Mouse (Mus musculus) cerebellum, adult 2 months (tissue): ENCODE measurements around the gene Gm45837. TPM values are rescaled to one million over a fixed set of nuclear protein-coding genes. Genes with fewer than 3 reads are reported as not detected.

Source experiments
- DNase-seq, 2 experiments: peaks; one replicate each; pipeline ENCODE4 v3.0.0; 2021
- H3K27ac ChIP-seq: fragments of 200-500 bp; 2 replicates; pipeline ENCODE4 v1.5.1; 2012; ENCODE audit warnings: low read length, control low read depth, inconsistent platforms; ENCODE audit not compliant: insufficient read depth
- H3K27me3 ChIP-seq: fragments of 200-500 bp; 2 replicates; pipeline ENCODE4 v1.6.1; 2012; ENCODE audit warnings: inconsistent platforms, mild to moderate bottlenecking, low read length, moderate library complexity; ENCODE audit not compliant: control insufficient read depth, insufficient read depth
- H3K4me1 ChIP-seq: fragments of 200-500 bp; 2 replicates; pipeline ENCODE4 v1.6.1; 2011; ENCODE audit warnings: low read length; ENCODE audit not compliant: control insufficient read depth, insufficient read depth
- H3K4me3 ChIP-seq: fragments of 200-500 bp; replicated peaks from 2 replicates; pipeline ENCODE3; 2011; ENCODE audit warnings: mild to moderate bottlenecking, low read depth, low read length, control low read depth; ENCODE audit not compliant: insufficient read depth
- CTCF ChIP-seq: fragments of 200-500 bp; IDR thresholded peaks from 2 replicates; pipeline ENCODE4 v1.5.1; 2011; ENCODE audit warnings: low read depth, mild to moderate bottlenecking, control low read depth, low read length, moderate library complexity, borderline replicate concordance; ENCODE audit not compliant: insufficient read depth
- POLR2A ChIP-seq: fragments of 200-500 bp; IDR thresholded peaks from 2 replicates; pipeline ENCODE4 v1.6.1; 2011; ENCODE audit warnings: low read length, control low read depth, borderline replicate concordance; ENCODE audit not compliant: insufficient read depth
- WGBS: fragments of 180-500 bp; shearing (Covaris S2); methylation state at CpG from one replicate; pipeline ENCODE4 v1.1.7; 2018; 5-methylcytosine and 5-hydroxymethylcytosine counted together
- polyA plus RNA-seq: library from polyadenylated mRNA; depleted of rRNA; stranded (reverse); fragments of >200 nt; gene quantifications from 2 replicates; pipeline ENCODE4 v1.2.3, GENCODE M21; 2012; rRNA removed

Gm45837 gene
- polyA plus RNA-seq, result 0.52 and 1.2 TPM in 2 replicates

DNA sequence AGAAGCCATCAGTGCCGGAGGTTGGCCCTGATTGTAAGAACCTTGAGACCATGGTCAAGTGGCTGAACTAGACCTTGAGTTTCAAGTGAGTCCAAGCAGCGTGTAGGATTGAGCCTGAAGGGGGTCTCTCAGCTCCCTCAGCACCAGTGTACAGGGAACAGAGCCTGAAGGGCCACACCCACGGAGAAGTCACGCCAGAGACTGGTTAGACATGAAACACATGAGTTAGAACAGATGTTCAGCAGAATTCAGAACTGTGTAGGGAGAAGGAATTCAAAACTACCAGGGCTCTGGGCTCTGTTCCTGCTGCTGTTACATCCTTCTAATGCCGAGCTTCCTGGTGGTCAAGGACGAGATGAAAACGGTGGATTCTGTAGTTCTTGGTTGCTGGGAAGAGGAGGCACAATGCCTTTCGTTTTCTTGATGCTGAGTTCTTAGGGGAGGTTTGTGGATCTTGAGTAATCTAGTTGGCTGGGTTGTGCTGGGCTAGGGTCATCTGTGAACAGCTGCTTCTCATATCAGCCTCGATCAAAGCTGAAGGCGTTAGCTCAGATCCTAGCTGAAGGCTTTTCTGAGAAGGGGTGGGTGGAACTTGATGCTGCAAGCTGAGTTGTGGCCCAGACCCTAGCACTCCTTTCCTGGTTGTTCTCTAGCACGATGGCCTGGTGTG lies at the start of gene Gm45837:
Gene Gm45837, plus strand, starts transcription at position 620 of the 670 bp plus-strand sequence.
- no peak for DNase-seq

DNA sequence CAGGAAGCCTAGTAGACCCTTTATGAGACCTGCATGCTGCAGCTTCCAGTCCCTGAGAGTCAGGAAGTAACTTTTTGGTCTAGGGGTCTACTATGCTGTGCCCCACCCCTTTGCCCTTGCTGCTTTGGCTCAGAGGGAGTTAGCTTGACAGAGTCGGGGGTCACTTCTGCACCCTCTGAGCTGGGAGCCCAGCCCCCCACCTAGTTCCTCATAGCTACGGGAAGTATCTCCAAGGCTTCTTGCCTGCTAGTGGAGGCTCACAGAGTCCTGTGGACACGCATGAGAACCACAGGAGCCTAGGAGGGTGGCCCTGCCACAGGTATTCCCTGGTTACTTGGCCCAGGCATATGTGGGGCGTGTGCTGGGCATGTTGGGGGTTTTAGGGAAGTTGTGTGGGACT lies 49.7 kb upstream of the Gm45837 start:
- no peak overlapping the region for H3K4me3 ChIP-seq
- no peaks in the 10 kb centered on the region for H3K4me1 ChIP-seq
- 81% methylated on average over 4 of the region's 4 CpGs for WGBS
- TF ChIP-seq POLR2A (no peak), CTCF (no peak)
- H3K27me3 ChIP-seq, result no peaks in the 10 kb centered on the region
- H3K27ac ChIP-seq, result no peak overlapping the region
- DNase-seq, result no peak

More for the DNA sequence above, at the start of gene Gm45837:
- no peaks in the 10 kb centered on the region for H3K27me3 ChIP-seq
- no peak within 1 kb of the TSS for H3K27ac ChIP-seq
- WGBS, result 69% methylated on average over 11 of the region's 11 CpGs
- H3K4me3 ChIP-seq, result no peak within 1 kb of the TSS
- no peaks in the 10 kb centered on the region for H3K4me1 ChIP-seq
- TF ChIP-seq CTCF (no peak), POLR2A (no peak)

DNA sequence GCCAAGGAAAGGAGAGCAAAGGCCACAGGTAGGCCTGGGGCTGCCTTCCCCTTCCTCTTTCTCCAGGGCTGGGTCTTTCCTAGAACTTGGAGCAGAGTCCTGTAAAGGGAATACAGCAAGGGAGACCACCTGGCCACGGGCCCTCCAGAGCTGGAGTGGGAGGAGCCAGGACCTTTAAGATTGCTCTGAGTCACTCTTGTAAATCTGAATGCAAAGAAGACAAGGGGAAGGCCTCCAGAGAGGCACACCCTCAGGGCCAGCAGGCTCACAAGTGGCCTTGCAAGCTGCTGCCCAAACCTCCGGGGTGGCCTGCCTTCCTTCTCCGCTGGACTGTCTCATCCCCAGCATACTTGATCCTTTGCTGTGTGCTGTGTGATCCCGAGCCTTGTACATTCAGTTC lies 48.9 kb upstream of the Gm45837 start:
- TF ChIP-seq CTCF (no peak), POLR2A (no peak)
- 78% methylated on average over 4 of the region's 4 CpGs for WGBS

DNA sequence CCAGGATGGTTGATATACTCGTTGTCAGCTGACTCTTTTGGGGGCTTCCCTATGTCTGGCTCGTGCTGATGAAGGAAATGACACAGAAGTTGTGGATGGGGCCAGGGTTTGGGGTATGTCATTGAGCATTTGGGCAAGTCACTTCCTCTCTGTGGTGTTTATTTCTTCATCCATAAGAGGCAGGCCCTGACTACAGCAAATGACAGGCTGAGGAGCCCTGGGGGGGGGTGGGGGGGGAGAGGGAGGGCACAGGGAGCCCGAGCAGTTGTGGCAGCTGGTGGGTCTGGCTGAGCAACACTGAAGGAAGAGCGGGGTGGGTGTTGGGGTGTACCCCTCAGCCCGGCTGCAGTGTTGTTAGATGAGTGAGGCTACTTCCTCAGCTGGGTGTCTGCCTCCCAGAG lies 47.9 kb upstream of the Gm45837 start:
- no peak overlapping the region for H3K4me3 ChIP-seq
- DNase-seq, result no peak
- no peaks in the 10 kb centered on the region for H3K4me1 ChIP-seq
- WGBS, result 72% methylated on average over 5 of the region's 5 CpGs
- no peak overlapping the region for H3K27ac ChIP-seq
- no peaks in the 10 kb centered on the region for H3K27me3 ChIP-seq
- no peak for TF ChIP-seq CTCF
- no peak for TF ChIP-seq POLR2A

More for the DNA sequence above, 48.9 kb upstream of the Gm45837 start:
- no peak for DNase-seq
- H3K27ac ChIP-seq, result no peak overlapping the region
- no peaks in the 10 kb centered on the region for H3K27me3 ChIP-seq
- no peak overlapping the region for H3K4me3 ChIP-seq
- no peaks in the 10 kb centered on the region for H3K4me1 ChIP-seq

DNA sequence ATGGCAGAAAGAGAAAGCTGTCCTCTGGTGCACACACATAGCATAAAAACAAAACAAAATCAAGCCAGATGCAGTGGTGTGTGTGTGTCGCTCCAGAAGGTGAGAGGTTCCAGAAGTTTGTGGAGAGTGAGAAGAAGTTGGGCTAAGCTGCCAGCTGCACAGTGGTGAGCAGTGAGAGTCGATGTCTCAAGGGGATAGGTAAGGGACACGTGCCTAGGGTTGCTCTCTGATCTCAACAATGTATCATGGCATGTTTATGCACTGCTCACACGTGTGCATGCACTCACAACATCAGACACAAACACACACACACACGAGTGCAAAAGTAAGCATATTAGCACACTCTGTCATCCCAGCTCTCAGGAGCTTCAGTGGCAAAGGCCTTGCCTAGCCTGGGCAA lies 46.8 kb upstream of the Gm45837 start:
- no peaks in the 10 kb centered on the region for H3K4me1 ChIP-seq
- WGBS, result 77% methylated on average over 5 of the region's 5 CpGs

DNA sequence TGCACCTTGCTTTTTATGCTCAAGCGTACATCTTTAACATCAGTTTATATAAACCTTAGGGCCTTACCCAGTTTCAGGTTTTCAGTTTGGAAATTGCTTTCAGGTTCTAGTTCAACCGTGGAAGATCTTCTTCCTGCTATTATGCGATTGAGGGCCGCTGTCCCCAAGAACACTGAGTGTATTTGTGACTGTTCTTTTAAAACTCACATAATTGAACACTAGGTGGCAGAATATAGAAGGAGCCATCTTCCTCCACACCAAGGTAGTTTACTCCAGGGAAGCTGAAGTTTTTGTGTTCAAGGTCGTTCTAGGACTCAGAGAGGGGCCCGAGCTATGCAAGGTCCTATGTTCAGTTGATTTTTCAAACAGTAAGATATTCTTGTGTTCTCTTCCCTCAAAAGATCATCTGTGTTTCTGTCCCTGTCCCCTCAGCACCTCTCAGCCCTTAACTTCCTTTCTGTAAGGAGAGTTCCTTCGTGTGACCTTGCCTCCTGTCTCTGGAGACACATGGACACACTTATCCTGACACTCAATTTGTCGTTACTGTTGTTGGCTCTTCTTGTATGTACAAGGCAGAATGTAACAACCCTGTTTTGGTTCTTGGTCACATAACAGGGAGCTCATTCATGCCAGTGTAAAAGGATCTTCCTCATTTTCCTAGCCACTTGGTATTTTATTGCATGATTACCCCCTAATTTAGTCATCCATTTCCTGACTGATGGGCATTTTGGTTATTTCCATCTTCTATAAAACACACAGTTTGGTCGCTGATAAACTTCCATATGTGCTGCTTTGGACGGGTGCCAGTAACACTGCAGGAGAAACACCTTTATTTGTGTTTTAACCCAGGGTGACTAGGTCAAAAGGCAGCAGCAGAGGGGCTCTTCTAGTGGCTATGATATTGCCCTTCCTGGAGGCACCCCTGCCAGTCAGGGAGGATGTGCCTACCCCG lies 42.5 kb upstream of the Gm45837 start:
- Histone ChIP-seq H3K4me3 (no peak overlapping the region), H3K4me1 (no peaks in the 10 kb centered on the region), H3K27ac (no peak overlapping the region), H3K27me3 (no peaks in the 10 kb centered on the region)
- 62% methylated on average over 11 of the region's 11 CpGs for WGBS
- no peak for DNase-seq
- no peak for TF ChIP-seq POLR2A
- no peak for TF ChIP-seq CTCF

More for the DNA sequence above, 46.8 kb upstream of the Gm45837 start:
- Histone ChIP-seq H3K27ac (no peak overlapping the region), H3K27me3 (no peaks in the 10 kb centered on the region), H3K4me3 (no peak overlapping the region)
- TF ChIP-seq CTCF (no peak), POLR2A (no peak)
- no peak for DNase-seq

DNA sequence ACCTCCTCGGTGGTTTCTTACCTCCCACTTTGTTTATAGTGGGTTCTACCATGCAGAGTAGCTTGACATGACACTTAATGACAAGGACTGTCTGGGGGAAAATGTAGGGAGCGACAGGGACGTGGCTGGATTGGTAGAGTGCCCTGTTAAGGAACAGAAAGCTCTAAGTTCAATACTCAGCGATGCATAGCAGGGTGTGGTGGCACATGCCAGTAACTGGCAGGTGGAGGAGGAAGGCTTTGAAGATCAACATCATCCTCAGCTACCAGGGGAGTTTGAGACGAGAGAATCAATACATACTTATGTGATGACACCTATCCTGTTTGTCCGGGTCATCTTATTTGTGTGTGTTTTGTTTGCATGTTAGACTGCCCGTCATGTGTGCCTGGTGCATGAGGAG lies 41.0 kb upstream of the Gm45837 start:
- WGBS, result 77% methylated on average over 7 of the region's 7 CpGs
- no peak for DNase-seq
- Histone ChIP-seq H3K4me3 (no peak overlapping the region), H3K4me1 (no peaks in the 10 kb centered on the region), H3K27ac (no peak overlapping the region), H3K27me3 (no peaks in the 10 kb centered on the region)
- no peak for TF ChIP-seq POLR2A
- no peak for TF ChIP-seq CTCF
